Mouse (Mus musculus) stomach, postnatal 0 days (tissue): ENCODE measurements around the gene Pter. TPM values are rescaled to one million over a fixed set of nuclear protein-coding genes. Genes with fewer than 3 reads are reported as not detected.

Source experiments
- ATAC-seq: fragments of 200-750 bp; cut with Nextera tagmentation; 2 replicates; pipeline ENCODE4 v1.8.0; 2017; ENCODE audit not compliant: low FRiP score, low TSS enrichment
- DNase-seq: peaks from one replicate; pipeline ENCODE4 v3.0.0-alpha.2; 2016; ENCODE audit warnings: low spot score
- H3K27ac ChIP-seq: fragments of 300-500 bp; sonication (generic); replicated peaks from 2 replicates; pipeline ENCODE4 v1.5.1; 2014; ENCODE audit warnings: mild to moderate bottlenecking, control low read depth
- H3K27me3 ChIP-seq: fragments of 300-500 bp; sonication (generic); 2 replicates; pipeline ENCODE4 v1.6.1; 2014; ENCODE audit warnings: low read length; ENCODE audit not compliant: control insufficient read depth, insufficient read depth
- H3K36me3 ChIP-seq: fragments of 300-500 bp; sonication (generic); 2 replicates; pipeline ENCODE4 v1.6.1; 2014; ENCODE audit warnings: low read length, mixed read lengths; ENCODE audit not compliant: control insufficient read depth, insufficient read depth
- H3K4me1 ChIP-seq: fragments of 300-500 bp; sonication (generic); replicated peaks from 2 replicates; pipeline ENCODE4 v1.6.1; 2014; ENCODE audit warnings: antibody characterized with exemption; ENCODE audit not compliant: control insufficient read depth, insufficient read depth
- H3K4me2 ChIP-seq: fragments of 300-500 bp; sonication (generic); replicated peaks from 2 replicates; pipeline ENCODE4 v1.6.1; 2014; ENCODE audit warnings: low read depth, mild to moderate bottlenecking, control low read depth, moderate library complexity
- H3K4me3 ChIP-seq: fragments of 300-500 bp; sonication (generic); 2 replicates; pipeline ENCODE4 v1.5.1; 2014; ENCODE audit warnings: low read depth, low read length, control low read depth
- H3K9ac ChIP-seq: fragments of 300-500 bp; sonication (generic); 2 replicates; pipeline ENCODE4 v1.6.1; 2014; ENCODE audit warnings: mild to moderate bottlenecking, low read length, control low read depth, mixed read lengths
- H3K9me3 ChIP-seq: fragments of 300-500 bp; sonication (generic); 2 replicates; pipeline ENCODE4 v1.6.1; 2016; ENCODE audit warnings: low read length; ENCODE audit not compliant: control insufficient read depth
- CTCF ChIP-seq: IDR thresholded peaks from 2 replicates; pipeline ENCODE4 v1.5.1; 2016; ENCODE audit warnings: antibody characterized with exemption, low read depth, mild to moderate bottlenecking, moderate library complexity
- EP300 ChIP-seq: optimal IDR thresholded peaks from 2 replicates; pipeline ENCODE3; 2016; ENCODE audit warnings: antibody characterized with exemption
- WGBS: fragments of 180-500 bp; shearing (Covaris S2); extraction: QIAGEN DNeasy Blood & Tissue Kit; methylation state at CpG from one replicate; pipeline ENCODE4 v1.1.7; 2014; 5-methylcytosine and 5-hydroxymethylcytosine counted together
- polyA plus RNA-seq: library from polyadenylated mRNA; unstranded; fragments of >200 nt; fragmentation: Nextera tagmentation; extraction: Ambion mirVana; gene quantifications from 2 replicates; pipeline ENCODE4 v1.2.1, GENCODE M21; 2015

Pter gene
- polyA plus RNA-seq, 1 experiment from 2014 or later: 20.0 TPM

DNA sequence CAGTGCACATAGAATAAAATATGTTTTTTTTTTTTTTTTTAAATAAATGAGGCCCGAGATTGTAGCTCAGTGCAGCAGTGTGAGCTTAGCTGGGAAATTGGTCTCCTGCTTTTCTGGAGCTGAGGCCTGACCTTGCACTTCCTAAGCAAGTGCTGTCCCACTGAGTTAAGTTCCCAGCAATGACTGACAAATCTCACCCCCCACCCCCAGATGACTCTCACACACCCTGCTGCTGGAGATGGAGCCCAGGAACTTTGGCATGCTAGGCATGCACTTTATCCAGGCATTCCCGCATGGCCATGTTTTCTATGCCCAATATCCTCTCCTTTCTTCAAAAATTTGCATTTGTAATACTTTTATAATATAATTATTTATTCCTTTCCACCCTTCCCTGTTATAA lies 14.8 kb downstream of the Pter start:
- H3K27me3 ChIP-seq: no peaks in the 10 kb centered on the region
- DNase-seq: no peak
- no peak overlapping the region for H3K27ac ChIP-seq
- no peaks in the 10 kb centered on the region for H3K4me1 ChIP-seq
- H3K4me2 ChIP-seq: no peak overlapping the region
- ATAC-seq: no peak
- no peak overlapping the region for H3K4me3 ChIP-seq
- no peaks in the 10 kb centered on the region for H3K9me3 ChIP-seq
- 85% methylated on average over 2 of the region's 2 CpGs for WGBS
- TF ChIP-seq CTCF (no peak), EP300 (no peak)
- no peak overlapping the region for H3K9ac ChIP-seq
- no peaks in the 10 kb centered on the region for H3K36me3 ChIP-seq

DNA sequence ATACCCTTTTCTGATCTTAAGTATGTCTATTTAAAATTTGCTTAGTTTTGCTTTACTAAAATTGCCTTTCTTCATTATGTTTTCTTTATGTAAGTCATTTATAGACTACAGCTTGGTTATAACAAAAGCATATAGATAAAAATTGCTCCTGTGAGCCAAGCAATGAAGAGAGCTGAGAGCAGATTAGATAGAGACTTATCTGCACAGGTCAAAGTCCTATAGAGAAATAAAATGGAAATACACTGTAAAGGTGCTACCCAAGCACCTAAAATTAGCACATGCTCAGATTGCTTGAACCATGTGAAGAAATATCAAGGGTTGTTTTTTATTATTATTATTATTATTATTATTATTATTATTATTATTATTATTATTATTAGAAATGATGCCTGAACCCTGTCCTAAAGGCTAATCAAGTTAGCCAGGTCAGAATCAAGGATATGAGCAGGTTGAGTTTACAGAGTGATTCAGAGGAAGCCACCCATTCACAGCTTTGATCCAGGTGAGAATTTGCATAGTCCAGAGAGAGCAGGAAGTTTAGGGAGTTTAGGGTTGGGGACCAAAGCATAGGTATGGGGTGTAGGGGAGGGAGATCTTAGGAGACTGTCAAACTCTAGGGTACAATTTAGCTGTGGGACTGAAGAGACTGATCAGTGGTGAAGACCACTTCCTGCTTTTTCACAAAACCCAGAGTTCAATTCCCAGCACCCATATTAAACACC lies 33.0 kb downstream of the Pter start:
- no peaks in the 10 kb centered on the region for H3K4me1 ChIP-seq
- no peaks in the 10 kb centered on the region for H3K9me3 ChIP-seq
- H3K4me2 ChIP-seq: no peak overlapping the region
- no peak overlapping the region for H3K4me3 ChIP-seq
- ATAC-seq: no peak
- H3K27me3 ChIP-seq: no peaks in the 10 kb centered on the region
- TF ChIP-seq EP300 (no peak), CTCF (no peak)
- no peak overlapping the region for H3K27ac ChIP-seq
- no peak overlapping the region for H3K9ac ChIP-seq
- H3K36me3 ChIP-seq: no peaks in the 10 kb centered on the region
- no peak for DNase-seq

DNA sequence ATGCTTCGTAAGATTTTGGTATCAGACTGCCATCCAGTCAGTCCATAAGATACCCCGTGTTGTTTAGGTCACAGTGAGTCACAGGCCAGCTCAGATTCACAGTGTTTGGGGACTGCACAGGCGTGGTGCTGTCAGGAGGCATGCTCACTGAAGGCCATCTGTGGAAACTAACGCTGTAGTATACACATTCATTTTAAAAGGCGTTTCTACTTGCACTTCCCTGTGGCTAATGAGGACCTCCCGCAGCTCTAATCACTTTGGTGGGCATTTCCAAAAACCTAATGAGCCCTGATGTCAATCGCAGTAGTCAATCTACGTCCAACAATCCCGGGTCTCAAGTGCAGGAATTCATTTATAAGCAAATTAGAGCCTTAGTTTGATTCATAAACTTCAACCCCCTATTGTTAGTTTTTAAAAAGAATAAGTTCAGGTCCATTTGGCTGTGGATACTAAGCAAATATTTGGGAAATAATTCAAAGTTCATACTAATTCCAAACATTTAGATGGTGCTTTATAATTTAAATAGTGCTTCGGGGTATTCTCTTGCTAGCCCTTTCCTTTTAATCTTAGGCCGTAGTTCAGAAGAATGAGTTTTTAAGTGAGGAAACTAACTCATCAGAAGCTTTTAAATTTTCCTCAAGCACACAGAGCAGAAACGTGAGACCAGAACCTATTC lies 46.3 kb downstream of the Pter start:
- ATAC-seq: no peak
- no peak overlapping the region for H3K4me3 ChIP-seq
- no peak overlapping the region for H3K27ac ChIP-seq
- H3K9ac ChIP-seq: no peak overlapping the region
- TF ChIP-seq EP300: no peak
- no peaks in the 10 kb centered on the region for H3K27me3 ChIP-seq
- H3K4me2 ChIP-seq: no peak overlapping the region
- H3K4me1 ChIP-seq: no peaks in the 10 kb centered on the region
- DNase-seq: no peak
- 50% methylated on average over 12 of the region's 12 CpGs for WGBS
- no peaks in the 10 kb centered on the region for H3K9me3 ChIP-seq
- H3K36me3 ChIP-seq: no peaks in the 10 kb centered on the region; the same call in 1 of the 2 replicates

DNA sequence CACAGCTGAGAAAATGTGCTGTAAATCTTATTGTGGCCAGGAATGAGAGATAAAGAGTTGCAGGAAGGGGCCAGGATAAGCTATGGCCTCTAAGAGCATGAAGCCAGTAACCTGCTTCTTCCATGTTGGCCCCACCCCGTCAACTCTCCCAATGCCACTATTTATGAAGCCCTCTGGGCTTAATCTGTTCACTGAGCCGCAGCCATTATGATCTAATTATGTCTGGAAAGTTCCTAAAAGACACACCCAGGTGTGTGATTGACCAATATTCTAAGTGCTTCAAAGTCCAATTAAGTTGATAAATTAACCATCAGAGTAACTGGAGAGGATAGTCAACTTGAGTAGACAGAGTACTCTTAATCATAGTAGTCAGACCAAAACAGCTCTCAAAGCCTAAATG lies 49.9 kb downstream of the Pter start:
- ATAC-seq (no peak), DNase-seq (no peak)
- no peak overlapping the region for H3K27ac ChIP-seq
- no peaks in the 10 kb centered on the region for H3K9me3 ChIP-seq
- H3K4me2 ChIP-seq: no peak overlapping the region
- TF ChIP-seq CTCF (no peak), EP300 (no peak)
- 78% methylated on average over 2 of the region's 2 CpGs for WGBS
- H3K36me3 ChIP-seq: peaks cover 2% of the 10 kb centered on the region; the same call in 1 of the 2 replicates
- no peaks in the 10 kb centered on the region for H3K4me1 ChIP-seq
- H3K9ac ChIP-seq: no peak overlapping the region
- no peaks in the 10 kb centered on the region for H3K27me3 ChIP-seq
- H3K4me3 ChIP-seq: no peak overlapping the region

DNA sequence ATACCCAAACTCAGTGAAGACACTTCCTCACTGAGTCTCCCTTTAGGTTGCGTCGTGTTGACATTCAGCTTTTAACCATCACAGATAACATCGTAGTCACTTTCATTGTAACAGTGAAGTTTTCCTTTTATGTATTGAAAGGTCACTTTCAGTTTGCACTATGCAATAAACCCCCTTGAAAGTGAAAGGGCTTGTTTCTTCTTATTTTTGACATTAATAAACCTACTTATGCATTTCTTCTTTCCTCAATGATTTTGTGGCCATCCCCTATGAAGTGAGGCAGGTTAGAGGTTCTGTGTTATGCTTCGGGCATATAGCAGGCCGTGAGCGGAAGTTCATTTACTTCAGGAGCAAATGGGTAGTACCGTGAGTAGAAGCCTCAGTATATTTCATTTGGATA lies 53.5 kb downstream of the Pter start:
- H3K4me3 ChIP-seq: no peak overlapping the region
- no peak overlapping the region for H3K4me2 ChIP-seq
- no peaks in the 10 kb centered on the region for H3K4me1 ChIP-seq
- no peaks in the 10 kb centered on the region for H3K27me3 ChIP-seq
- DNase-seq (no peak), ATAC-seq (no peak)
- TF ChIP-seq EP300 (no peak), CTCF (no peak)
- H3K36me3 ChIP-seq: peaks cover 7% of the 10 kb centered on the region; the same call in 1 of the 2 replicates
- 88% methylated on average over 7 of the region's 7 CpGs for WGBS
- H3K9me3 ChIP-seq: no peaks in the 10 kb centered on the region
- no peak overlapping the region for H3K9ac ChIP-seq
- H3K27ac ChIP-seq: no peak overlapping the region

DNA sequence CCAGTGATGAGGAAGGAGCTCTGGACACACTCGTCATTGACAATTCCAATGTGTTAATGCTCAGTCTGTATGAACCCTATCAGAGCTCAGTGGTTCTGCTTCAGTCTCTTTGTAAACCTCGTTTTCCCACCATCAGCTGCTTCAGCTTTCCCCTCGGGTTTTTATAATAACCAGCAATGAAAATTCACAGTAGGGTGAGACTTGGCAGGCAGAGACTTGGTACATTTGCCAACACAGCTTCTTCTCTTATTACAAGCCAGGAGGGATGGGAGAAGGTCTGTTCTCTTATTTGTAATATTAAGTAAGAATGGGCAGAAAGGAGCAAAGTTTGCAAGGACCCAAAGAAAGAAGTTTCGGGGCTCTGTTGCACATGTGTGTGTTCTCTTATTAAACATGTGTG lies 54.9 kb downstream of the Pter start:
- no peak for ATAC-seq
- H3K36me3 ChIP-seq: peaks cover 7% of the 10 kb centered on the region; the same call in 1 of the 2 replicates
- H3K4me2 ChIP-seq: no peak overlapping the region
- H3K9ac ChIP-seq: no peak overlapping the region
- no peaks in the 10 kb centered on the region for H3K4me1 ChIP-seq
- H3K4me3 ChIP-seq: no peak overlapping the region
- H3K27me3 ChIP-seq: no peaks in the 10 kb centered on the region
- no peaks in the 10 kb centered on the region for H3K9me3 ChIP-seq
- whole genome bisulfite sequencing: 74% methylated on average over 4 of the region's 4 CpGs
- H3K27ac ChIP-seq: no peak overlapping the region
- no peak for DNase-seq
- TF ChIP-seq EP300 (no peak), CTCF (no peak)
